Mouse (Mus musculus) hindbrain, embryonic 10.5 days (tissue): ENCODE data around the gene Crtc2. TPM values are rescaled to one million over a fixed set of nuclear protein-coding genes. Genes with fewer than 3 reads are reported as not detected.

Source experiments
- DNase-seq: peaks from one replicate; pipeline ENCODE4 v3.0.0-alpha.2; 2017; ENCODE audit warnings: low spot score
- H3K27ac ChIP-seq: fragments of 300-500 bp; sonication (generic); 2 replicates; pipeline ENCODE4 v1.5.1; 2016; ENCODE audit warnings: mild to moderate bottlenecking, moderate library complexity
- H3K27me3 ChIP-seq: fragments of 300-500 bp; sonication (generic); 2 replicates; pipeline ENCODE4 v1.6.1; 2016; ENCODE audit warnings: mild to moderate bottlenecking; ENCODE audit not compliant: poor library complexity, insufficient read depth, severe bottlenecking
- H3K36me3 ChIP-seq: fragments of 300-500 bp; sonication (generic); 2 replicates; pipeline ENCODE4 v1.6.1; 2016; ENCODE audit warnings: mild to moderate bottlenecking, moderate library complexity
- H3K4me1 ChIP-seq: fragments of 300-500 bp; sonication (generic); replicated peaks from 2 replicates; pipeline ENCODE4 v1.6.1; 2016; ENCODE audit warnings: mild to moderate bottlenecking
- H3K4me3 ChIP-seq: fragments of 300-500 bp; sonication (generic); 2 replicates; pipeline ENCODE4 v1.5.1; 2016; ENCODE audit warnings: mild to moderate bottlenecking, moderate library complexity
- H3K9me3 ChIP-seq: fragments of 300-500 bp; sonication (generic); 2 replicates; pipeline ENCODE4 v1.6.1; 2016; ENCODE audit warnings: mild to moderate bottlenecking, moderate library complexity
- polyA plus RNA-seq: library from polyadenylated mRNA; unstranded; fragments of >200 nt; fragmentation: Nextera tagmentation; extraction: Ambion mirVana; gene quantifications from 2 replicates; pipeline ENCODE4 v1.2.1, GENCODE M21; 2016

Crtc2 gene
- polyA plus RNA-seq, 1 experiment from 2014 or later: 28.4 TPM

GRCm38 (mm10) chr3:90309589-90309988 lies 55.6 kb downstream of the Crtc2 start:
- no peak for DNase-seq
- Histone ChIP-seq H3K36me3 (peaks cover 9% of the 10 kb centered on the region), H3K27ac (no peak overlapping the region), H3K9me3 (no peaks in the 10 kb centered on the region), H3K4me3 (no peak overlapping the region), H3K27me3 (no peaks in the 10 kb centered on the region), H3K4me1 (0 out of 2 replicates have a peak, but pooled peaks cover 2% of the 10 kb centered on the region)

DNA sequence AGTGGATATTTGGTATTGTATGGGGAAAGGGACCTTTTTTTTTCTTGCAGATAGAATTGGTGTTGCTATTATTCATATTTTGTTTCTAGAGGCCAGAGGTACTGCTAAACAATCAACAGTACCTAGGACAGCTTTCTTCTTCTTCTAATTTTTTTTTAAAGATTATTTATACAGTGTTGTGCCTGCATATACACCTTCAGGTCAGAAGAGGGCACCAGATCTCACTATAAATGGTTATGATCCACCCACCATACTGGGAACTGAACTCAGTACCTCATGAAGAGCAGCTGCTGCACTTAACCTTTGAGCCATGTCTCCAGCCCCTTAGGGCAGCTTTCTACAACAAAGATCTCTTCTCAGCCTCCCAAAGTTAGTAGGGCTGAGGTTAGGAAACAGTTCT lies 59.4 kb downstream of the Crtc2 start:
- no peak for DNase-seq
- no peak overlapping the region for H3K4me3 ChIP-seq

More for the DNA sequence above, 59.4 kb downstream of the Crtc2 start:
- no peak overlapping the region for H3K27ac ChIP-seq
- no peaks in the 10 kb centered on the region for H3K9me3 ChIP-seq
- peaks cover 4% of the 10 kb centered on the region for H3K36me3 ChIP-seq
- H3K4me1 ChIP-seq: no peaks in the 10 kb centered on the region
- H3K27me3 ChIP-seq: no peaks in the 10 kb centered on the region

Other genes starting within 250 kb of the Crtc2 start
- gene 4933434E20Rik, start 202.5 kb upstream of the Crtc2 start, polyA plus RNA-seq: 219 and 222 TPM in 2 replicates
- gene Ubap2l, start 201.5 kb upstream of the Crtc2 start, polyA plus RNA-seq: 199 and 208 TPM in 2 replicates
- gene Tpm3, start 181.5 kb upstream of the Crtc2 start, polyA plus RNA-seq: 541 and 592 TPM in 2 replicates
- gene Nup210l, start 150.0 kb upstream of the Crtc2 start, polyA plus RNA-seq: 0.50 and 0.56 TPM in 2 replicates
- gene Rps27, start 40.5 kb upstream of the Crtc2 start, polyA plus RNA-seq: 1,066 and 1,137 TPM in 2 replicates
- gene Rab13, start 40.5 kb upstream of the Crtc2 start, polyA plus RNA-seq: 25.5 and 27.8 TPM in 2 replicates
- 91.4 and 95.7 TPM in 2 replicates for gene Jtb, start 22.6 kb upstream of the Crtc2 start, polyA plus RNA-seq
- 4.2 and 4.3 TPM in 2 replicates for gene Creb3l4, start 10.7 kb upstream of the Crtc2 start, polyA plus RNA-seq
- gene Slc39a1, start 6.0 kb upstream of the Crtc2 start, polyA plus RNA-seq: 62.5 and 65.3 TPM in 2 replicates
- gene Dennd4b, start 11.0 kb downstream of the Crtc2 start, polyA plus RNA-seq: 5.7 and 7.1 TPM in 2 replicates
- gene Gatad2b, start 39.0 kb downstream of the Crtc2 start, polyA plus RNA-seq: 15.3 and 17.9 TPM in 2 replicates
- 28.5 and 29.1 TPM in 2 replicates for gene Slc27a3, start 135.8 kb downstream of the Crtc2 start, polyA plus RNA-seq
- 37.6 and 39.7 TPM in 2 replicates for gene Ints3, start 179.5 kb downstream of the Crtc2 start, polyA plus RNA-seq
- 3.0 TPM in 2 replicates for gene Npr1, start 211.7 kb downstream of the Crtc2 start, polyA plus RNA-seq
- gene Ilf2, start 222.0 kb downstream of the Crtc2 start, polyA plus RNA-seq: 315 and 340 TPM in 2 replicates
- 60.9 and 69.1 TPM in 2 replicates for gene Snapin, start 236.9 kb downstream of the Crtc2 start, polyA plus RNA-seq